Mouse (Mus musculus) olfactory bulb, adult 2 months (tissue): ENCODE results near the gene Alcam. TPM values are rescaled to one million over a fixed set of nuclear protein-coding genes. Genes with fewer than 3 reads are reported as not detected.

ENCODE experiments used
- H3K27ac ChIP-seq: fragments of 200-500 bp; 2 replicates; pipeline ENCODE4 v1.5.1; 2012; ENCODE audit warnings: low read depth, low read length; ENCODE audit not compliant: insufficient read depth
- H3K4me1 ChIP-seq: fragments of 200-500 bp; 2 replicates; pipeline ENCODE4 v1.6.1; 2012; ENCODE audit warnings: low read length; ENCODE audit not compliant: control insufficient read depth, insufficient read depth
- H3K4me3 ChIP-seq: fragments of 200-500 bp; 2 replicates; pipeline ENCODE4 v1.5.1; 2012; ENCODE audit warnings: mild to moderate bottlenecking, low read depth, low read length, moderate library complexity; ENCODE audit not compliant: insufficient read depth
- CTCF ChIP-seq: fragments of 200-500 bp; IDR thresholded peaks from 2 replicates; pipeline ENCODE4 v1.5.1; 2012; ENCODE audit warnings: low read depth, mild to moderate bottlenecking, low read length, moderate library complexity; ENCODE audit not compliant: insufficient read depth
- POLR2A ChIP-seq: fragments of 200-500 bp; IDR thresholded peaks from 2 replicates; pipeline ENCODE4 v1.6.1; 2012; ENCODE audit warnings: mild to moderate bottlenecking, low read depth, low read length, moderate library complexity; ENCODE audit not compliant: insufficient read depth
- WGBS: fragments of 180-500 bp; shearing (Covaris S2); methylation state at CpG from one replicate; pipeline ENCODE4 v1.1.7; 2018; 5-methylcytosine and 5-hydroxymethylcytosine counted together
- polyA plus RNA-seq: library from polyadenylated mRNA; stranded (reverse); fragments of >200 nt; gene quantifications from 2 replicates; pipeline ENCODE4 v1.2.4, GENCODE M21; 2012; ENCODE audit warnings: low replicate concordance; ENCODE audit not compliant: missing spikeins, insufficient read depth, insufficient read length

Alcam gene
- polyA plus RNA-seq, 1 experiment = not detected

DNA sequence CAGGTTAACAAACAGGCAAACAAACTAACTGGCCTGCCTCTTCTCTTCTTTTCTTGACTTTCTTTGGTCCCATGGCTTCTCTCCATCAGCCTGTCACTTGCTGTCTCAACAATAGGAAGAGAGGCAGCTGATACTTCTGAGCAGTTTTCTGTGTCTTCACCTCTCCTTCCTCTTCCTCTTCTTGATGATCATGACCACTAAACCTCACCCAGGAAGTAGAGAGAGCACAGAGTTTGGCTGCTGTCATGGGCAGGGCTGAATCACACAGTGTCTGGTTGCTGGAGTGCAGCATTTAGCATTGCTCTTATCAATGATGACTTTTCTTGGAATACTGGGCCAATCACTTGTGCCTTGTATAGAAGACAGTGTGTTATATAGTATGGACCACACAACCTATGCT lies 14.6 kb upstream of the Alcam start:
- Histone ChIP-seq H3K4me3 (no peak overlapping the region), H3K27ac (no peak overlapping the region), H3K4me1 (no peaks in the 10 kb centered on the region)
- no peak for TF ChIP-seq POLR2A
- TF ChIP-seq CTCF = no peak

DNA sequence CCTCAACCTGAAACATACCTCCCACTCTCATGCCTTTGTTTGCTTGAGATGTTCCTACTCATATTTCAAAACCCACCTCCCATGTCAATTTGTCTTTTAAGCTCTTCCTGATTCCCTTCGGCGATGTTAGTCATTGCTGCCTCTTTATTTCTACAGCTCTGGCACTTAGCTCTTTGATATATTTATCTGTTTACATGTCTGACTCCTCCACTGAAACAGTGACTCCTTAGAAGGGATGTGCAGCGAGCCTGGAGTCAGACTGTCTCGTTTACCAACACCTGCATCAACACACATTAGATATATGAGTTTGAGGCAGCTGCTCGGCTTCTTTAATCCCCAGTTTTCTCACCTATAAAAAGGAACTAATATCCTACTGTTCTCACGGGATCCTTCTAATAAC lies 12.9 kb upstream of the Alcam start:
- TF ChIP-seq CTCF (no peak), POLR2A (no peak)
- Histone ChIP-seq H3K27ac (no peak overlapping the region), H3K4me1 (no peaks in the 10 kb centered on the region), H3K4me3 (no peak overlapping the region)
- WGBS = 80% methylated on average over 6 of the region's 6 CpGs

DNA sequence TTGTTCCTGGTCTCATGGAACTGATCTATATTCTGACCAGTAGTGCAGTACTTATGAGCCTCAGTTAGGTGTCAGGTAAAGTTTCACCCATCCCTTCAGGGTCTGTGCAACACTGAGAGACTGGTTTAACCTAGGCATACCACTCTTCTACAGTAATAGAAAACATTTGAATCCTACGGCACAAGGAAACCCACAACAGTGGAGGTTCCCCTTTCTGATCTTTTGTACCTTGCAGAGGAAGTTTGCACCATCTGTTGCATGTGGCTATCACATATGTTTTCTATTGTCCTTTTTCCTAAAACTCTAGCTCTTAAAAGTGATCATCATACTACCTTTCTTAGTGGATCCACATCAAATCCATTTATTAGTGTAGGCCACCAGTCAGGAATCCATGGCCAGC lies 10.7 kb upstream of the Alcam start:
- 89% methylated on average over 1 of the region's 1 CpGs for WGBS
- Histone ChIP-seq H3K4me3 (no peak overlapping the region), H3K27ac (no peak overlapping the region), H3K4me1 (no peaks in the 10 kb centered on the region)
- TF ChIP-seq POLR2A (no peak), CTCF (no peak)

DNA sequence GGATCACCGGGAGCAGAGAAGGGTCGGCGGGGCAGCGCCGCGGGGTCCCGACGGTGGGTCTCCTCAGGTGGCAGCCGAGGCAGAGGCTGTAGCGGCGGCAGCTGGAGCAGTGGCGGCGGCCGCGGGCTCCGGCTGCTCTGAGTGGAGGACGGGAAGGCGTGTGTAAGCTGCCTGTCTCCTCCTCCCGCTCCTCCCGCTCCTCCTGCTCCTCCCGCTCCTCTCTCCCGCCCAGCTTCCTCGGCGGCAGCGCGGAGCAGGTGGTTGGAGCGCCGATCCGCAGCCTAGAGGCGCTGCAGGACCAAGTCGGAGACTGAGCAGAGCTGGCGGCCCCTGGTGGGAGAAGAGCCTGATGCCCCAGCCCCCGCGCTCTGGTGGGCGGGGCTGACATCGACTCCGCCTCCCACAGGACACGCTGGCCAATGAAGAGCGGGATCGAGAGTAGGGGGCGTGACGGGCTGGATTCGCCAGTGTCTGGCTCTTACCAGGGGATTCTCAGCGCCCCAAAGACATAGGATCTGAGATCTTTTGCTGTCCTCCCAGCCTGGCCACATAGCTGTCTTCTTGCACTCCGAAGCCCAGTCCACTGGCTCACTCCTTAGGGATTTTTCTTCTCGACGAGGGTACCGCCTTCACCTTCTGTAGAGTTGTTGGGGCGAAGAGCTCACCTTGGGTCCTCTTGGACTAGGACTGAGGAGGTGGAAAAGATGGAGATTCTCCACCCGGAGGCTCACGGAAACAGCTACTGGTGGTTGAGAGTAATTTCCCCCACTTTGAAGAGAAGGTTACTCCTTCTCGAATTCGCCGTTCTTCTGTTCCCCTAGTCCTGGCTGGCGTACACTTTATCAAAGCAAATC lies 785 bp downstream of the Alcam start:
- peak overlapping the region; percentile 59 for H3K4me3 ChIP-seq
- H3K27ac ChIP-seq = 0 out of 2 replicates have a peak overlapping the region, but pooled peaks have one; percentile 4
- H3K4me1 ChIP-seq = 0 out of 2 replicates have a peak, but pooled peaks cover 7% of the 10 kb centered on the region
- TF ChIP-seq POLR2A = no peak
- peak; percentile 68 for TF ChIP-seq CTCF
- under 1% methylated on average over 54 of the region's 55 CpGs for WGBS

DNA sequence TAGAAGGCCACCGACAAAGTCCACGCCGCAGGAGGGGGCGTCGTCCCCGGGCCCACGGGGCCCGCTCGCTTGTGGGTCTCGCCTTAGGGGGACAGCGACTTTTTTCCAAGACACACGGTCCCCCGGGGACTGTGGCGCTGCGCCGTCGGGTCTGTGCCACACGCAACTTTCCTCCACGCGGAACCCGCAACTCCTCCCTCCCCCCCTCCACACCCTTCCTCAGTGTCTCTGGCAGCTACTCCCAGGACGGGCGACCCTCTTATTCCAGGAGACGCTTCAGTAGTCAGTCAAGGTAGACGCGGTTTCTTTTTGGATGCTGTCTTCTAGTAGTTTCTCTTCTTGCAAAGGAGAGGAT lies 1.4 kb downstream of the Alcam start:
- Histone ChIP-seq H3K27ac (0 out of 2 replicates have a peak overlapping the region, but pooled peaks have one; percentile 4), H3K4me3 (peak overlapping the region; percentile 59), H3K4me1 (0 out of 2 replicates have a peak, but pooled peaks cover 7% of the 10 kb centered on the region)
- 0% methylated on average over 26 of the region's 26 CpGs for WGBS
- no peak for TF ChIP-seq CTCF
- 0 out of 2 replicates have a peak, but pooled peaks have one; percentile 11 for TF ChIP-seq POLR2A

DNA sequence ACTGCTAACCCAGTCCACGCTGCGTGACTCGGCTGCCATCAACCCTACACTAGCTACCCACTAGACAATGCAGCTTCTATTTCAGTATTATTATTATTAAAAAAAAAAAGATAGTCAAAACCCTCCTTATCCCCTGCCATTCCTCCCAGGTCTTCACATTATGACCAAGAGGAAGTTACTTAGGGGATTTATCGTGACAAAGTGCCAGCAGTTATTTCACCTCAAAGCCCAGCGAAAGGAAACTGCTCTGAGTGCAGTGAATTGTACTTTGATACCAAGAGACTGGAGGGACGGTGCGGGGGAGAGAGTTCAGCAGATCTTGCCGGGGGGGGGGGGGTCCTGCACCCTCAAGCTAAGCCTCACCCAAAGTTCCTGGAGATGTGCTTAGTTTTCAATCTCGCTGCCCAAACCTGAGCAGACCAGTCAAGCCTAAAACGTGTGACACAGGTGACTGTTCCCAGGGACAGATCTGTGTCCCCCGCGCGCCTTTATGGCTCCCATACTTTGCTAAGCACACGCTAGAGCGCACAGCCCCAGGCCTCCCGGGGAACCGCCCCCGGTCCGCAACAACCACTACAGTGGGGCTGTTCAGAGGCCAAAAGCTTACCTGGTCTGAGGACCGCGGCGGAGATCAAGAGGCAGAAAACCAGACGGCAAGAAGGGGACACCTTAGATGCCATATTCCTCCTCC lies 1.9 kb downstream of the Alcam start:
- 2% methylated on average over 23 of the region's 23 CpGs for WGBS
- TF ChIP-seq POLR2A (no peak), CTCF (no peak)
- 0 out of 2 replicates have a peak, but pooled peaks cover 7% of the 10 kb centered on the region for H3K4me1 ChIP-seq
- no peak overlapping the region for H3K27ac ChIP-seq
- peak overlapping the region; percentile 59 for H3K4me3 ChIP-seq

DNA sequence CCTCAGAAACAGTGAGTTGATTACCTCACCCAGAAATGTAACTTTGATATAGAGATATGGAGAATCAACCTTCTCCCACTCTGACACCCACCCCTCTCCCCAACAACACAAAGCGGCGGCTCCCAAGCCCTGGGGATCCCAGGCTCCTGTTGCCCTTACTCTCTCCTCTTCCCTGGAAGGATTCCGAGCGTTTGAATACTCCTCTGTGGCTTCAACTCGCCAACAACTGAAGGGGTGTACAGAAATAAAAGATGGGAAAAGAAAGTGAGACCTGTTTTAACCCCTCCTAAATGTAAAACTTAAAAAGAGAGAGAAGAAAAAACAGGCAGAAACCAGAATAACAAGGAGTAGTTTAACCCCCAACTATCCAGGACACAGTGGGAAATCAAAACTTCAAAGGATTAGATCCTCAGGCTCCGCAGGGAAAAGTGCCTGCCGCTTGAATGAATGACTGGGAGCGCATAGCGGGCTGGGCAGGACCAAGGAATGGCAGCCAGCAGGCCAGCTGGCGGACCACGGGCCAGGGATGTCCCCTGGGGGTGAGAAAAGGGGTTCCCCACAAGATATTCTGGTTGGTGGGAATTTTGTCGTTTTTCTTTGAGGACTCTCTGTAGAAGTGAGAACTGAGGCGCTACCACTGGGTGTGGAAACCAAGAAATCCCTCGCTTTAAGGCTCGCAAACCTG lies 2.6 kb downstream of the Alcam start:
- Histone ChIP-seq H3K27ac (no peak overlapping the region), H3K4me3 (peak overlapping the region; percentile 51), H3K4me1 (0 out of 2 replicates have a peak, but pooled peaks cover 7% of the 10 kb centered on the region)
- 2% methylated on average over 15 of the region's 15 CpGs for WGBS
- TF ChIP-seq CTCF = no peak
- no peak for TF ChIP-seq POLR2A

DNA sequence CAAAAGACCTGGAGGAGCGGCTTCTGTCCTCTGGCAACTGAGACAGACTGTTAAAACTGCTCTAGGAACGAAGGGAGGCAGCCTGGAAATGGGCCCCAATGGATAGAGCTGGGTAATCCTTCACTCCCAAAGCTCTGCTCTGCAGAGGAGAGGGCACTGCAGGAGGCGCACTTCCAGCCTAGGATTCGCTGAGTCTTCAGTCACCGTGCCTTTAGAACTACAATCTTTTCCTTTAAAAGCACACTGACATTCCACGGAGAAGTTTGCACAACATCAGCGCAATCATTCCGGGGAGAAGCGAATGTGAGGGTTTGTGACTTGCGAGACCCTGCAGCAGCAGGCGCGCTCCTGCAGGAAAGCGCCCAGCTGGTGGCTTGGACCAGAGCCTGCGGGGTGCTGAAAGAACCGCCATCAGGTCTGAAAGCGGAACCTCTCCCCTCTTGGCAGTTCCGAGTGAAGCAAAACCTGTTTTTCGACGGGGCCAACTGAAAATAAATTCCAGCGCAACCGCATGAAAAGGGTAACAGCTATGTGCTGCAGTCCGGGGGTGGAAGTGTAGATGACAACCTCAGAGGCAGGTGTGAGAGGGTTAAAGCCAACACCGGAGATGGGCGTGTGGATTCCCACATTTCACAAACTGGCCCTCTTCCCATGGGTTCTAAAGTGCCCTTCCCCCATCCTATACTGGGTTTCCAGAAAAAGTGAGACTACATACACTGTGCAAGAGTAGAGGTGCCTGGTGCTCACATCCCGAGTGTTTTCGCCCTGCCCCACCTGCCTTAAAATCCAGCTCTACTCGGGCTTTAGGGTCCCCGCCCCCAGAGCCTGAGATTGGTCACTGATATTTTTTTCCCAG lies 3.4 kb downstream of the Alcam start:
- whole genome bisulfite sequencing = 2% methylated on average over 28 of the region's 28 CpGs
- H3K4me3 ChIP-seq = peak overlapping the region; percentile 51
- H3K27ac ChIP-seq = 0 out of 2 replicates have a peak overlapping the region, but pooled peaks have one; percentile 9
- H3K4me1 ChIP-seq = 0 out of 2 replicates have a peak, but pooled peaks cover 7% of the 10 kb centered on the region
- no peak for TF ChIP-seq POLR2A
- no peak for TF ChIP-seq CTCF
